Mouse (Mus musculus): ENCODE measurements around the gene Xylt1.

Xylt1 gene

GRCm38 (mm10) chr7:117515794-117516193 is 135.0 kb downstream of the Xylt1 start:
- DNase-seq (ENCODE audit: low spot score in 2 of 2), result no peak

GRCm38 (mm10) chr7:117516896-117517295 is 136.1 kb downstream of the Xylt1 start:
- no peak for DNase-seq (ENCODE audit: low spot score in 2 of 2)

GRCm38 (mm10) chr7:117521369-117521768 is 140.6 kb downstream of the Xylt1 start:
- no peak for DNase-seq (ENCODE audit: low spot score in 2 of 2)

GRCm38 (mm10) chr7:117522092-117522635 is 141.4 kb downstream of the Xylt1 start:
- DNase-seq (ENCODE audit: low spot score in 2 of 2), result no peak

DNA sequence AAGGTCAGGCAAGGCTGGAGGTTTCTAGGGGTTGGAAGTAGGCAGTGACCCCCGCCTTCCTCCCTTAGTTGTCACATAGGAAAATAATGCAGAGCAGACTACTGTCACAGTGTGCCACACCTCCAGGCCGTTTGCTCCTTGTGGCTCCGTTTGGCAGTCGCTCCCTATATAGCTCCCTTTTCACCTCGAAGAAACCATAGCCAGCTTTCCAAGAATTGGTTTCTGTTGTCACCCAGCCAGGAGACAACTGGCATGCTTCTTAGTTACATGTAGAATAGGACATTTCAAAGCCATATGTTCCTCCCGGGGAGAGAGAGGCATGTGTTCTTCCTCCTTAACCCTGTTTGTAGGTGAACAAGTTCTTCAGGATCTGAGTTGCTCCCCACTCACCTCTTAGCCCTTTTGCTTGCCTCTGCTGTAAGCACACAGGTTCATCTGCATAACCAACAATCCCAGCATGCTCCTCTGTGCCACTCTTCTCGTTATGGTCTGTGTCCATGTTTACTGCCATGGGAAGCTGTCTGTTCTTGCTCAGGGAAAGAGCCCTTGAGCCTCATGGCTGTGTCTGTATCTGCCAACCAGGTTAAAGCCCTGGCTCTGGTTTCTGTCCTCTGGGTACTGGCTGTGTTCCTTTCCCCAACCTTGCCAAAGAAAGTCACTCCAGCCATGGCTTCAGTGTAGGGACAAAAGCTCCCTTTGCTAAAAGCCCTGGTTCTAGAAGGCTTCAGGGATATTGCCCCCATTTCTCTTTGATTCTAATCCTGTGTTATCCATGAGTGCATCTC is 143.8 kb downstream of the Xylt1 start:
- no peak for DNase-seq (ENCODE audit: low spot score in 2 of 2)

DNA sequence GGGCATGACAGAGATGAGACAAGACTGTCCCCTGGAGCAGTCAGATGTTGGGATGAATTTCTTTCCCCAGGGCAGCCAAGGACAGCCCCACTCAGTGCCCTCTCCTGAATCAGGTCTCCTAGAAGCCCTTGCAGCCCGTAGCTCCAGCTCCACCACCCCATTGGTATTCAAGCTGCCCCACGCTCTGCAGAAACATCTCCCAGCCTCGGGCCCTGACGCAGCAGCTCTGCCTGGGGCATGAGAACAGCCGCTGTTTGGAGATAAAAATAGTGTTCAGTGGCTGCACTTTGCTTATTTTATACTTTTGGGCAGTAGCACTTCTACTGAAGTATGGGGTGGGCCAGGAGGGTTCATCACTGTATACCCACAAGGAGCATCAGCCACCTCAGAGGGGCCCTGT is 144.9 kb downstream of the Xylt1 start:
- DNase-seq (ENCODE audit: low spot score in 2 of 2), result no peak

DNA sequence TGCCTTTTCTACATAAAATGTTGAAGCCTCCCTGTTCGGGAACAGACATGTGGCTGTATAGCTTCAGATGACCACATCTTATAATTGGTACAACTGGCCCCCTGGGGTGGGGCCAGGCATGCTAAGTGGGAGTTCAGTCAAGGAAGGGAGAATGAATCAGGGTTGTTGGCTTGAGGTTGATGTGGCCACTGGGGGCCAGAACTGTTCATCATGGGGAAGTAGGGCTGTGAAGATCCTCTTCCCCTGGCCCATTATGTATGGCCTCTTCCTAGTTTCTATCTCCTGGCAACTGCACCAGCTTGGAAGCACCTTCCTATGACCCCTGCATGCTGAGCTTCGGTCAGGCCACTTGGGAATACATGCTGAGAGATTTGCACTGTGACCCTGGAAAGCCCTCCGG is 145.8 kb downstream of the Xylt1 start:
- DNase-seq (ENCODE audit: low spot score in 2 of 2), result no peak

DNA sequence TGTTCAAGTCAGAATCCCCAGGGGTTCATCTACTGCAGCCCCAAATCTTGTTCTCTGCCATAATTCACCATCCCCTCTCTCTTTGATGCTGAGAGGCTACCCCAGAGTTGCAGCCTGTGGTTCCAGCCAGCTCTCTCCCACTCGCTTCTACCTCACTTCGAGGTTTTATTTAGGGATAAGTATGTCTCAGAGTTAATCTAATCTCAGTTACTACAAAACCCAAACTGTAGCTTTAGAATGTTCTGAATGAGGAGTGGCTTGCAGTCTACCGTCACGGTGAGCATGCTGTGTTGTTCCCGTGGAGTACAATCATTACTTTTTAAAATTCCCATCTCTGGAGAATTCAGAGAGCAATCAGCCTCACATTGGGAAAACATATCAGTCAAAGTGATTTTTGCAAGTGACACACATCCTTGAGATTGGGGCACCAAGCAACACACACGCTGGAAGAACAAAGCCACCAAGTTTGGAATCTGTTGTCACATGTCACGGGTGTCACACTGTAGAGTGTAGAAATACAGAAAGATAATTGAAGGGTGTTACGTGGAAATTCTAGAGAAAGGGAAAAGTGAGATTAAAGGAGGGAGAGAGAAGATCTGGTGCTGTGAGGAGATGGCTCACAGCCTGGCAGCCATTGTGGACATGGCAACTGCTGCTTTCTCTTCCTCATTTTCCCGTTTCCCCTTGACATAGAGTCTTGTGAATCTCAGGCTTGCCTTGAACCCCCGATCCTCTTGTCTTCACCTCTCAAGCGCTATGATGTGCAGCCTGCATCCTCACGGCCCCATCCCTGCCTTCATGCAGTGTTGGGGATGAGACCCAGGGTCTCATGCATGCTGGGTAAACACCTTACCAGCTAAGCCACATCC is 149.2 kb downstream of the Xylt1 start:
- DNase-seq (ENCODE audit: low spot score in 2 of 2), result no peak

GRCm38 (mm10) chr7:117532651-117533050 is 151.9 kb downstream of the Xylt1 start:
- DNase-seq (ENCODE audit: low spot score in 2 of 2), result no peak

DNA sequence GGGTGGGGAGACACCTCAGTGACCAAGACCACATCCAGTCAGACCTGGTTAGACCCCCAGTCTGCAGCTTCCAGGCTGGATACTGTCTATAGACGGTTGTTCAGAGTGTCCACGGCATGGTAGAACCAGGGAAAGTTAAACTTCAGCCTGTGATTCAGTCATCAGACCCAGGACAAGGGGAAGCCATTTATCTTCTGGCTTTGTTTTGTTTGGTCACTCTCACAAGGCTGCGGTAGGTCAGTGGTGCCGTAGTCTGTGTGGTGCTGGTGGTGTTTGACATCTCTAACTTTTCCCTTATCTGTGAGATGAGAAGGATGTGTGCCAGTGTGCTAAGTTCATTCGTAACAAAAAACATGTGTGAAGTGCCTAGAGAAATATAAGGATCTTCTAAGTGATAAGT is 152.4 kb downstream of the Xylt1 start:
- no peak for DNase-seq (ENCODE audit: low spot score in 2 of 2)

- no peak for DNase-seq (ENCODE audit: low spot score in 2 of 2)
Measured at GRCm38 (mm10) chr7:117539931-117540330, 159.2 kb downstream of the Xylt1 start.

GRCm38 (mm10) chr7:117540413-117540812 is 159.6 kb downstream of the Xylt1 start:
- no peak for DNase-seq (ENCODE audit: low spot score in 2 of 2)

DNA sequence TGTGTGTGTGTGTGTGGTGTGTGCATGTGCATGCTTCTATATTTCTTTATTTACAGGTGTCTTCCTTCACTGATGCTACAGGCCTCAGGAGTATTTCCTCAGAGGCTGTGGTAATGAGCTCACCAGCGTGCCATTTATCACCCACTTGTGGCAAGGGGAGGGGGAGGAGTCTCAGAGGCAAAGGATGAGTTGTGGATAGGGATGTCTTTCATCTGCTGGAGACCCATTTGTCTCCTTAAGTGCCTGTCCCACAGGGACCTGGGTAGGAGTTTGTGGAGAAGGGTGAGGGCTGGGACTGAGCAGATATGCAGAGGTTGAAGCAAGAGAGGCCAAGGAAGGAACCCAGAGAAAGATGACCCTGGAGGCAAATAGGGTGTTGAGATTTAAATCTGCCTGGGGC is 160.3 kb downstream of the Xylt1 start:
- DNase-seq (ENCODE audit: low spot score in 2 of 2), result no peak

DNA sequence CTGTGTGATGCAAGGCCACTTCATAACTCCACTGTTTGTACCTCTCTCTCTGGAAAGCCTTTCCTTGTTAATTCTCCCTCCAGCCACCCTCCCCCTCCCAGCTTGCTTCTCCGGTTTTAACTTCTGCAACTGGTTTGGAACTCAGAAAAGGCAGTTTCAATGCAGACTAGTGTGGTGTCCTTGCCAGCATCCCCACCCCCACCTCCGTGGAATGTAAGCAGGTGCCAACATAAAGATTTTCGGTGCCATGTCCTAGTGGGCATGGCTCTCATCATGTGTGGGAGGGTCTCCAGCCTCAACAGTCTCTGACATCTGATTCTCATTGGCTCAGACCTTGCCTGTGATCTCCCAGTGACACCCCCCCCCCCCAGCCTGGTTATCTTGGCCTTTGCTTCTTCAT is 160.9 kb downstream of the Xylt1 start:
- no peak for DNase-seq (ENCODE audit: low spot score in 2 of 2)

GRCm38 (mm10) chr7:117543041-117543440 is 162.3 kb downstream of the Xylt1 start:
- DNase-seq (ENCODE audit: low spot score in 2 of 2), result no peak

DNA sequence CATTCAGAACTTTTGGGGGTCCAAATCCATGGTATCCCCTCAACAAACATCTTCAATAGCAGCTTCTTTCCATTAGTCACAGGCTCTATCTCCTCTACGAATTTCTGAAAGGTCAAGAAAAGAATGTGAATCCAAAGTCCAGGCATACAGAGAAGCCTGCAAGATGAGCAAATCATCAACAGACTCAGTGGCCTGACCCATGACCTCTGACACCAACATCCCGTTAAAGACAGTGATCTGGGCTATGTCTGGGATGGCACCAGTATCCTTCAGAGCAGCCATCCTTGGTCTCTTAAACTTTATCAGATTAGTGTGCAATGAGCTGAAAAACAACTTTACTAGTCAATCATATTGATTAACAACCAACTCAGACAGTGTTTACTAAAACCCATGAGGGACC is 163.3 kb downstream of the Xylt1 start:
- DNase-seq (ENCODE audit: low spot score in 2 of 2), result no peak

DNA sequence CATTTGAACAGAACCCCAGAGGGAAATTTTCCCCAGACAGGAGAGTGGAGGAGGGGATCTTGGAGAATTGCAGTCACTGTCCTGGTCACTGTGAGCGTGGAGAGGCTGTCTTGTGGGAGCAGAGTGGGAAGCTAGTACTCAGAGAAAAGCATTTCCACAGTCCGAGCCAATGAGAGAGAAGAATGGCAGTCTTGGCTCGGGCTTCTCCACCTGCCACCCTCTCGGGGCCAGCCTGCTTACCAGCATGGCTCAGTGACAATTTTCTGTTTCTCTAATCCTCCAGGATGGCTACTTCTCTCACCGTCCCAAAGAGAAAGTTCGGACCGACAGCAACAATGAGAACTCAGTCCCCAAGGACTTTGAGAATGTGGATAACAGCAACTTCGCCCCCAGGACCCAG is 167.5 kb downstream of the Xylt1 start:
- no peak for DNase-seq (ENCODE audit: low spot score in 2 of 2)

DNA sequence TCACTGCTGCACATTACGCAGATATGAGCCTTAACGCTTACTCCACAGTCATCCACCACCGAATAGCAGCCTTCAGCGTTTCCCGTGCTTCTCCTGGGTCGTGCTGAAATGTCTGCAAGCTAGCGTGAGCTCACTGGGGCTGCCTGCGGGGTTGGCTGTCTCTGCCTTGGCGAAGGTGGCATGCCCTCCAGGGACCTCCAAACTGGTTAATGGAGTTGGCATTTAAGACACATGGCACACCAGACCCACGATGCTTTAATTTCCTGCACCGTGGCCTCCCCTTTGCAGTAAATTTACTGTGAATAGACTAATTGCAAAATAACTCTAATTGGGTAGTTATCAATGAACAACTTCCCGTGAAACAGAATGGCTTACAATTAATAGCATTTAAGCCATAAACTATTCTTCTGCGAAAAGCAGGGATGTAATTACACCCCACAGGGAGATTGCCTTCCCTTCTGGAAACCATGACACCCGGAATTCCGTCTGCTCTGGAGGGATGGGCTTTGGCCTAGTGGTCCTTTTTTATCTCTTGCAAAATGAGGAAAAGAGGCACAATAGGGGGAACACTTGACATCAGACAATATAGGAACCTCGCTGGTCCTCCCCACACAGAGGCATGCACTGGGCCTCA is 170.3 kb downstream of the Xylt1 start:
- DNase-seq (ENCODE audit: low spot score in 2 of 2), result no peak

GRCm38 (mm10) chr7:117553228-117553627 is 172.4 kb downstream of the Xylt1 start:
- no peak for DNase-seq (ENCODE audit: low spot score in 2 of 2)

GRCm38 (mm10) chr7:117555735-117556134 is 175.0 kb downstream of the Xylt1 start:
- DNase-seq (ENCODE audit: low spot score in 2 of 2), result no peak

DNA sequence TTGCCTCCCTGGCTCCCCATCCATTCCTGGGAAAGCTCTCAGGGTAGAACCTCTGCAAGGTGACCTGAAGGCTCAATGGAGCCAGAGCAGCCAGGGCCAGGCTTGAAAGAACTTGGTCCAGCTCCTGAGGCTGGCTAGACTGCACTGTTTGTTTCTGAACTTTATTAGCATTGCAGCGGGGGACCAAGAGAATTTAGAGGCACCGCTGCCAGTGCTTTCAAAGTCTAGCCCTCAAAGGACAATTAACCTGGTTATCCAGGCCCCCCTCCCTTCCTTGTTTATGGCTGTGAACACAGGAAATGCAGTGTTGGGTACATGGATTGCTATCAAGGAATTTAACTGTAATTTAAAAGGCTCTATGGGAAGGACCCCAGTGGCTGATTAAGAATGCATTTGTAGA is 177.4 kb downstream of the Xylt1 start:
- no peak for DNase-seq (ENCODE audit: low spot score in 2 of 2)

DNA sequence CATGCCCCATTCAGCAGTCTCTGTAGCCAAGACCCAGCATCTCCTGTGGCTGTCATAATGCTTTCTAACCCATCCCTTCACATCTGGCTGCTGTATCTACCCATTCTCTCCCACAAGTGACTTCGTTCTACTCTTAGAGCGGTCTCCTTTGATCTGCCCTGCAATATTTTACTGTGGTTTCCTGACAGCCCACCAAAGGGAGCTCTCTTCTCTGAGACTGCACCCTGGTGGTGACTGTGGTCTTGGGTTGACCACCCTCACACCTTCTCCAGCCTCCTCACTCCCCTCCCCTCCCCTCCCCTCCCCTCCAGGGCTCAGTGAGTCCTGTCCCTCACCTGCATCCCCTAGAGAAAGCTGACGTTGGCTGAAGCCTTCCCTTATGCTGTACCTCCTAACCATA is 178.3 kb downstream of the Xylt1 start:
- DNase-seq (ENCODE audit: low spot score in 2 of 2), result no peak
